Mouse (Mus musculus) CH12.LX (cell line): ENCODE measurements around the gene Taf15. TPM values are rescaled to one million over a fixed set of nuclear protein-coding genes. Genes with fewer than 3 reads are reported as not detected.

Source experiments
- DNase-seq: peaks from one replicate; pipeline ENCODE4 v3.0.0-alpha.2; 2013; ENCODE audit errors: extremely low read depth
- H3K27ac ChIP-seq: 2 replicates; pipeline ENCODE4 v1.5.1; 2012; ENCODE audit warnings: low read depth, mild to moderate bottlenecking, control low read depth, moderate library complexity; ENCODE audit not compliant: insufficient read depth
- H3K27me3 ChIP-seq: replicated peaks from 2 replicates; pipeline ENCODE3; 2012; ENCODE audit warnings: inconsistent platforms
- H3K36me3 ChIP-seq, 2 experiments: replicated peaks in 1 of 2; 2 replicates each; pipeline versions ENCODE3 to v1.6.1; 2012; ENCODE audit warnings: inconsistent platforms in 1 of 2, low read length in 1 of 2, mild to moderate bottlenecking in 1 of 2, mixed read lengths in 1 of 2, moderate library complexity in 1 of 2; ENCODE audit not compliant: control insufficient read depth in 1 of 2, insufficient read depth in 1 of 2
- H3K4me1 ChIP-seq, 2 experiments: 2 replicates each; pipeline ENCODE4 v1.6.1; 2012; ENCODE audit warnings: inconsistent platforms in 1 of 2, moderate library complexity in 1 of 2; ENCODE audit not compliant: insufficient read depth in 2 of 2, control insufficient read depth in 1 of 2
- H3K4me2 ChIP-seq: 2 replicates; pipeline ENCODE4 v1.6.1; 2012; ENCODE audit warnings: low read depth, mild to moderate bottlenecking, control low read depth; ENCODE audit not compliant: poor library complexity, insufficient read depth, severe bottlenecking
- H3K4me3 ChIP-seq, 3 experiments: fragments of 150-350 bp in 1 of 3; sonication (generic) in 1 of 3; replicated peaks in 1 of 3; 2 replicates each; pipeline versions ENCODE3 to v1.5.1; 2011 to 2012; ENCODE audit warnings: low read depth in 2 of 3, low read length in 2 of 3, mild to moderate bottlenecking in 2 of 3, moderate library complexity in 2 of 3, control low read depth in 1 of 3, improper control_type of control experiment in 1 of 3, inconsistent platforms in 1 of 3, mixed read lengths in 1 of 3; ENCODE audit not compliant: poor library complexity in 1 of 3
- H3K79me2 ChIP-seq: replicated peaks from 2 replicates; pipeline ENCODE4 v1.6.1; 2012; ENCODE audit warnings: mild to moderate bottlenecking, moderate library complexity; ENCODE audit not compliant: control insufficient read depth, poor library complexity, insufficient read depth, severe bottlenecking; ENCODE audit errors: extremely low read depth
- H3K9ac ChIP-seq: 2 replicates; pipeline ENCODE4 v1.6.1; 2012; ENCODE audit warnings: low read depth, mild to moderate bottlenecking, control low read depth, moderate library complexity; ENCODE audit not compliant: insufficient read depth
- H3K9me3 ChIP-seq: replicated peaks from 2 replicates; pipeline ENCODE3; 2012; ENCODE audit warnings: low read length, inconsistent platforms, mixed read lengths
- BHLHE40 ChIP-seq: IDR thresholded peaks from 2 replicates; pipeline ENCODE4 v1.6.1; 2011; ENCODE audit warnings: mild to moderate bottlenecking, low read depth, low read length, improper control_type of control experiment
- CTCF ChIP-seq, 2 experiments: IDR thresholded peaks in 1 of 2; conservative IDR thresholded peaks in 1 of 2; 2 replicates each; pipeline ENCODE4 v1.5.1; 2011 to 2012; ENCODE audit warnings: low read depth in 2 of 2, low read length in 2 of 2, improper control_type of control experiment in 1 of 2, inconsistent platforms in 1 of 2, mild to moderate bottlenecking in 1 of 2, moderate library complexity in 1 of 2
- EP300 ChIP-seq: IDR thresholded peaks from 2 replicates; pipeline ENCODE4 v1.6.1; 2011; ENCODE audit warnings: low read length, improper control_type of control experiment
- IRF4 ChIP-seq: IDR thresholded peaks from 2 replicates; pipeline ENCODE4 v1.6.1; 2014; ENCODE audit warnings: low read depth, mild to moderate bottlenecking, inconsistent platforms, low read length, improper control_type of control experiment
- MAX ChIP-seq: IDR thresholded peaks from 2 replicates; pipeline ENCODE4 v1.6.1; 2011; ENCODE audit warnings: low read length, improper control_type of control experiment
- MAZ ChIP-seq: IDR thresholded peaks from 2 replicates; pipeline ENCODE4 v1.6.1; 2012; ENCODE audit warnings: low read depth, mild to moderate bottlenecking, inconsistent platforms, low read length, improper control_type of control experiment, moderate library complexity
- MXI1 ChIP-seq: IDR thresholded peaks from 2 replicates; pipeline ENCODE4 v1.6.1; 2011; ENCODE audit warnings: mild to moderate bottlenecking, low read depth, low read length, improper control_type of control experiment
- NELFE ChIP-seq: IDR thresholded peaks from 2 replicates; pipeline ENCODE4 v1.6.1; 2011; ENCODE audit warnings: low read depth, low read length, improper control_type of control experiment
- RAD21 ChIP-seq: IDR thresholded peaks from 2 replicates; pipeline ENCODE4 v1.6.1; 2011; ENCODE audit warnings: low read depth, mild to moderate bottlenecking, low read length, improper control_type of control experiment, moderate library complexity
- SIN3A ChIP-seq: IDR thresholded peaks from 2 replicates; pipeline ENCODE4 v1.6.1; 2012; ENCODE audit warnings: low read length, improper control_type of control experiment, inconsistent platforms
- SMC3 ChIP-seq: IDR thresholded peaks from 2 replicates; pipeline ENCODE4 v1.6.1; 2011; ENCODE audit warnings: low read depth, low read length, improper control_type of control experiment
- TBP ChIP-seq: conservative IDR thresholded peaks from 2 replicates; pipeline ENCODE4 v1.6.1; 2011; ENCODE audit warnings: low read depth, low read length, improper control_type of control experiment
- TCF12 ChIP-seq: IDR thresholded peaks from 2 replicates; pipeline ENCODE4 v1.6.1; 2014; ENCODE audit warnings: low read depth, mild to moderate bottlenecking, inconsistent platforms, low read length, improper control_type of control experiment
- UBTF ChIP-seq: IDR thresholded peaks from 2 replicates; pipeline ENCODE4 v1.6.1; 2012; ENCODE audit warnings: low read depth, mild to moderate bottlenecking, inconsistent platforms, low read length, improper control_type of control experiment, moderate library complexity
- USF1 ChIP-seq: IDR thresholded peaks from 2 replicates; pipeline ENCODE4 v1.6.1; 2014; ENCODE audit warnings: low read depth, mild to moderate bottlenecking, inconsistent platforms, low read length, improper control_type of control experiment
- dilution Hi-C: fragments of 300-500 bp; cut with MboI; formaldehyde crosslinking; loops from 2 replicates; pipeline ENCODE4 v1.14.3; 2020; ENCODE audit warnings: low sequenced_read_pairs; ENCODE audit not compliant: extremely low pct_unique_long_range_greater_than_20kb, extremely low pct_ligation_motif_present
- in situ Hi-C: fragments of 300-500 bp; cut with MboI; formaldehyde crosslinking; loops from 3 replicates; pipeline ENCODE4 v1.14.3; 2019; ENCODE audit warnings: low sequenced_read_pairs, low pct_ligation_motif_present, low pct_unique_long_range_greater_than_20kb, mixed read lengths
- polyA plus RNA-seq: library from polyadenylated mRNA; unstranded; fragments of >175 nt; gene quantifications from 2 replicates; pipeline ENCODE4 v1.2.1, GENCODE M21; 2012; ENCODE audit warnings: low read depth; ENCODE audit not compliant: insufficient read length
- total RNA-seq, 2 experiments: library from RNA; depleted of rRNA; stranded (reverse); fragments of 300-350 nt in 1 of 2; fragments of >200 nt in 1 of 2; gene quantifications; 2 replicates each; pipeline ENCODE4 v1.2.3; 2012 to 2014

Gene Taf15
- total and polyA plus RNA-seq, 3 experiments: 38.8 to 367 (median 69.8) TPM

DNA sequence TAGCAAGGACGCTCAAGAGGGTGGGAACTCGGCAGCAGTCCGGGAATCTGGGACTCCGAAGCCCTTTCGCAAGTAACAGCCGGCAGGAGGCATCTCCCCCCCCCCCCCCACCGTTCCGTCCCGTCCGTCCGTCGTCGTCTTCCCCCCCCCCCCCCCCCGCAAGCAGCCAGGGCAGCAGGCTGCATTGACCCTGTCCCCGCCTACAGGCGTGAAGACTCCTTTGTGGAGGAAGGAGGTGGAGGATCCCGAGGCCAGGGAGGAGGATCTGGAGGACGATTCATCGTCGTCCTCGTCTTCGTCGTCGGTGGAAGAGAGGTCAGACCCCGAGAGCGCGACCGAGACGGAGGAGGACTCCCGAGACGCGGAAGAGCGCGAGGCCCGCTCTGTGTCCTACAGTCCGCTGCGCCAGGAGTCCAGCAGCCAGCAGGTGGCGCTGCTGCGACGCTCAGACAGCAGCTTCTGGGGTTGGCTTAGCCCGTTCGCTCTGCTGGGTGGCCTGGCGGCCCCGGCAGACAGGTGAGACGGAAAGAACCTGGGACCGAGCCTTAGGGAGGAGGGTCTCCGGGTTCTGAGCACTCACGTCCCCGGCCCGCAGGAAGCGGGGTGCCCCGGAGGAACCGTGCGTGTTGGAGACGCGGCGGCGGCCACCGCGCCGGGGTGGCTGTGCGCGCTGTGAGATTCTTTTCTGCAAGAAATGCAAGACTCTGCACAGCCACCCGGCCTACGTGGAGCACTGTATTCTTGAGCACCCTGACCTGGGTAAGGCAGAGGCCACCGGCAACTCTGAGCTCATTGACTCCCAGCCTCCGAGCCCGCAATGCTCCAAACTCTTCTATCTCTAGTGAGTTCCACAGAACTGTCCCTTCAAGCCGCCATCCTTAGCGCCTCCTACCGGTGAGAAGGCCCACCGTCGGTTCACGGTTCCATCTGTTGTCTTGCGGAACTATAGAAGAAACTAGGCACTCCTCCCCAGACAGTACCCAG is 32.5 kb upstream of the Taf15 start (continued):
- TF ChIP-seq EP300 (0 out of 2 replicates have a peak, but pooled peaks have one; percentile 16), SIN3A (peak; percentile 84), USF1 (no peak)

DNA sequence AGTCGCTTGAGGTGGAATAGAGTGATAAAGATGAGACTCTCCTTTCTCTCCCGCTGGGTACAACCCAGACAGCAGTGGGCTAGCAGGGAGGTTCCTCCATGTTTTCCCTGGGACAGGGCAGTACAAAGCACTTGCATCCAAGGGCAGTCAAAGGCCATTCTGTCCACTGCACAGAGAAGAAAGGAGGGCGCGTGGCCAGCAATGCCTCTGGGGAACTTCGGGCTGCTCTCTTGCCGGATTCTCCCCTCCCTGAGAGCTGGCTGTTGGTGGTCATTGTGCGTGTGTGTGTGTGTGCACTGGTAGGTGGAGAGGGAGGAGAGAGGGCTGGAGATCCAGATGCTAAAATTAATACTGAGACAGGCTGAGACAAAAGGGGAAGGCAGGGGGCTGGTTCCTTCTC is 31.7 kb upstream of the Taf15 start:
- Histone ChIP-seq H3K9me3 (peaks cover 17% of the 10 kb centered on the region), H3K4me2 (no peak overlapping the region), H3K27ac (no peak overlapping the region), H3K4me3 (no peak overlapping the region), H3K27me3 (peaks cover 60% of the 10 kb centered on the region), H3K9ac (no peak overlapping the region), H3K36me3 (no peaks in the 10 kb centered on the region), H3K4me1 (peaks cover 3 to 6% of the 10 kb centered on the region in 2 experiments; a peak in 3 of 4 replicates), H3K79me2 (no peaks in the 10 kb centered on the region)
- dilution Hi-C loops (no loop called here), in situ Hi-C loops (loop anchor here (10.0 kb wide), 2 partner anchors 194 to 294 kb away; no protein-coding TSS in a partner anchor)
- no peak for DNase-seq
- no peak for TF ChIP-seq NELFE
- 0 out of 2 replicates have a peak, but pooled peaks have one; percentile 0 for TF ChIP-seq SIN3A

DNA sequence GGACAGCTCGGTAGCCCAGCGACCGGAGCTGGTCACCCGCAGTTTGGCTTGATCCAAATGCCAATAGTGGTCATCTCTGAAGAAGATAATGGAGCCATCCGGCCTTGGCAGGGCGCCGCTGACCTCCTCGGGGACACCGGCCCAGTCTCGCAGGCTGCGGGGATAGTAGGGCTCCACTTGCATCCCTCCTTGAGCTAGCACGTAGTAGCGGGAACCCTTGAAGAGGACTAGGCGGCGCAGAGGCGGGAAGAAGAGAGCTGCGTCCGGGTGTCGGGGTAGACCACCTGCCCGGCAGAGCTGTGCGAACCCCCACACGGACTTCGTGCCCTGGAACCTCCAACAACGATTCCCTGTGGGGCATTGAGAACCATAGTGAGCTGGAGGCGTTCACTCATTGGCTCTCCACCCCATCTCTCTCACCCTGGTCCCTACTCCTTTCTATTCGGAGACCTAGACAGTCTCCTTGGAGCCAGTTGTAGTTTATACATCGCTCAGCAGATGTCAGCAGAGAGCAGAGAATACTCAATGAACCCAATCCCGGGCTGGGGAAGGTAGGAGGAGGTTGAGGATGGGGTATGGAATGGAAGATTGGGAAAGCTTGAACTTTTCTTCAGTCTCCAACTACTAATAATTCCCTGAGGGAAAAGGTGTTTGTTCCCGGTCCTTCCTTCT is 30.2 kb upstream of the Taf15 start:
- TF ChIP-seq RAD21: peak; percentile 86
- 0 out of 2 replicates have a peak, but pooled peaks have one; percentile 47 for TF ChIP-seq UBTF
- TF ChIP-seq IRF4: peak; percentile 44; the same call in 1 of the 2 replicates
- peak; percentile 91 to 94 for TF ChIP-seq CTCF (conservative IDR thresholded peaks at IDR 0.05 in 1 of 2, IDR thresholded peaks at IDR 0.05 in 1 of 2; ENCODE audit: low read depth in 2 of 2, low read length in 2 of 2)
- no peak for TF ChIP-seq MAZ
- TF ChIP-seq MXI1: no peak
- TF ChIP-seq SMC3: peak; percentile 89
- no peak for TF ChIP-seq TCF12
- no peak for TF ChIP-seq TBP
- no peak for TF ChIP-seq MAX
- TF ChIP-seq BHLHE40: no peak
- no peak for TF ChIP-seq USF1
- Histone ChIP-seq H3K79me2 (no peaks in the 10 kb centered on the region), H3K4me1 (peaks cover 3 to 6% of the 10 kb centered on the region in 2 experiments), H3K36me3 (no peaks in the 10 kb centered on the region), H3K4me3 (no peak overlapping the region), H3K4me2 (0 out of 2 replicates have a peak overlapping the region, but pooled peaks have one; percentile 7), H3K9ac (no peak overlapping the region), H3K9me3 (peaks cover 8% of the 10 kb centered on the region), H3K27ac (no peak overlapping the region), H3K27me3 (peaks cover 62% of the 10 kb centered on the region)
- in situ Hi-C loops (loop anchor here (10.0 kb wide), 2 partner anchors 192 to 292 kb away; no protein-coding TSS in a partner anchor), dilution Hi-C loops (no loop called here)
- peak; percentile 69 for DNase-seq
